Mouse (Mus musculus) heart, embryonic 13.5 days (tissue): ENCODE measurements around the gene Trit1. TPM values are rescaled to one million over a fixed set of nuclear protein-coding genes. Genes with fewer than 3 reads are reported as not detected.
"Not testable (repeated sequence)": the region's sequence is repeated elsewhere in the genome, so short reads cannot be mapped to it uniquely, and the experiment has no call there.

Source experiments
- ATAC-seq: fragments of 200-750 bp; cut with Nextera tagmentation; 2 replicates; pipeline ENCODE4 v1.8.0; 2017; ENCODE audit warnings: moderate TSS enrichment; ENCODE audit not compliant: insufficient number of reproducible peaks, low FRiP score, low TSS enrichment; ENCODE audit errors: extremely low read depth
- H3K27ac ChIP-seq: fragments of 300-500 bp; sonication (generic); replicated peaks from 2 replicates; pipeline ENCODE4 v1.5.1; 2015; ENCODE audit warnings: moderate library complexity, mild to moderate bottlenecking, inconsistent platforms
- H3K27me3 ChIP-seq: fragments of 300-500 bp; sonication (generic); replicated peaks from 2 replicates; pipeline ENCODE4 v1.6.1; 2015; ENCODE audit warnings: mild to moderate bottlenecking, inconsistent platforms
- H3K36me3 ChIP-seq: fragments of 300-500 bp; sonication (generic); 2 replicates; pipeline ENCODE4 v1.6.1; 2015; ENCODE audit warnings: mild to moderate bottlenecking, inconsistent platforms
- H3K4me1 ChIP-seq: fragments of 300-500 bp; sonication (generic); 2 replicates; pipeline ENCODE4 v1.6.1; 2015; ENCODE audit warnings: inconsistent platforms
- H3K4me2 ChIP-seq: fragments of 300-500 bp; sonication (generic); 2 replicates; pipeline ENCODE4 v1.6.1; 2015; ENCODE audit warnings: inconsistent platforms, mild to moderate bottlenecking, moderate library complexity
- H3K4me3 ChIP-seq: fragments of 300-500 bp; sonication (generic); 2 replicates; pipeline ENCODE4 v1.5.1; 2015; ENCODE audit warnings: moderate library complexity, mild to moderate bottlenecking, inconsistent platforms
- H3K9ac ChIP-seq: fragments of 300-500 bp; sonication (generic); 2 replicates; pipeline ENCODE4 v1.6.1; 2015; ENCODE audit warnings: inconsistent platforms, mild to moderate bottlenecking, moderate library complexity
- H3K9me3 ChIP-seq: fragments of 300-500 bp; sonication (generic); 2 replicates; pipeline ENCODE4 v1.6.1; 2016; ENCODE audit warnings: inconsistent platforms
- WGBS: fragments of 180-500 bp; shearing (Covaris S2); methylation state at CpG from one replicate; pipeline ENCODE4 v1.1.7; 2015; ENCODE audit warnings: mixed read lengths; 5-methylcytosine and 5-hydroxymethylcytosine counted together
- polyA plus RNA-seq: library from polyadenylated mRNA; unstranded; fragments of >200 nt; fragmentation: Nextera tagmentation; extraction: Ambion mirVana; gene quantifications from 2 replicates; pipeline ENCODE4 v1.2.1, GENCODE M21; 2015

The Trit1 gene
- polyA plus RNA-seq, 1 experiment from 2014 or later = 10.6 TPM

DNA sequence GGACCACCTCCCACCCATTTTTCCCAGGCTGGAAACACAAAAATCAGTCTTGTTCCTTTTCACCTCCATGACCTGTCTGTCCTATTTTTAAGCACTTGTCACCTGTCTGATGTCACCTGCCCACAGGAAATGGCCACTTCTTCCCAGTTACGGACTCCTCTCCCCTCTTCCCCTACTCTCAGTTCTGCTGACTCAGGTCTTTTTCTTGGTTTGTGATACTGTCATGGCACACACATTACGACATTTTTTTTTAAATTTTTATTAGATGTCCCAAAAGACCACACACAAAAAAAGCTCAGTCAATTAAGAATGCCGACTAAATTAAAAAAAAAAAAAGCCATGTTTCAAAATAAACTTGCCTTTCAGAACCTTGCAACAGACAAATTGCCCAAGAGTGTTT lies 33.9 kb upstream of the Trit1 start:
- Histone ChIP-seq H3K4me2 (no peak overlapping the region), H3K9me3 (no peaks in the 10 kb centered on the region), H3K9ac (no peak overlapping the region), H3K4me1 (peaks cover 22% of the 10 kb centered on the region), H3K4me3 (no peak overlapping the region), H3K36me3 (no peaks in the 10 kb centered on the region), H3K27me3 (peaks cover 48% of the 10 kb centered on the region), H3K27ac (no peak overlapping the region)
- WGBS = 71% methylated on average over 3 of the region's 3 CpGs
- ATAC-seq = no peak

- Histone ChIP-seq H3K9me3 (no peaks in the 10 kb centered on the region), H3K4me3 (peak overlapping the region; percentile 26), H3K27me3 (peaks cover 43% of the 10 kb centered on the region), H3K9ac (0 out of 2 replicates have a peak overlapping the region, but pooled peaks have one; percentile 20), H3K4me2 (peak overlapping the region; percentile 47), H3K4me1 (peaks cover 23% of the 10 kb centered on the region), H3K36me3 (no peaks in the 10 kb centered on the region), H3K27ac (no peak overlapping the region)
- 24% methylated on average over 17 of the region's 17 CpGs for WGBS
- no peak for ATAC-seq
Observed at GRCm38 (mm10) chr4:122983486-122984261, 32.7 kb upstream of the Trit1 start.

DNA sequence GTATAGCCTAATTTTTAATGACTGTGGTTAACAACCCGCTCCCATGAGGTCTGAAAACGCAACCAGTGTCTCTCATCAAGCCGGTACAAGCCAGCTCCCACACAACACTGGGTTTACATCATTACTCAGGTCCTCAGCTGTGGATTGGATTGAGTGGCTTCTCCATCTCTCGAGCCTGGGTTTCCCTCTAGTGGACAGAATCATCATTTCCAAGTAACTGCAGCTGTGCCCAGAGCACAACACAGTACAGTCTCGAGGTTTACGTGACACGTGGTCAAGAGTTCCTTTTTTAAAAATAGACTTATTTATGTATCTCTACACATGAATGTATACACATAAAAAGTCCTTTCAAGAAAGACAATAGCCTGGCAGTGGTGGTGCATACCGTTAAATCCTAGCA lies 31.3 kb upstream of the Trit1 start:
- H3K4me2 ChIP-seq = no peak overlapping the region
- no peaks in the 10 kb centered on the region for H3K36me3 ChIP-seq
- H3K27me3 ChIP-seq = peaks cover 32% of the 10 kb centered on the region
- H3K9ac ChIP-seq = no peak overlapping the region
- no peak for ATAC-seq
- 36% methylated on average over 8 of the region's 8 CpGs for WGBS
- H3K4me3 ChIP-seq = no peak overlapping the region
- H3K4me1 ChIP-seq = peaks cover 23% of the 10 kb centered on the region
- H3K27ac ChIP-seq = no peak overlapping the region
- H3K9me3 ChIP-seq = no peaks in the 10 kb centered on the region

DNA sequence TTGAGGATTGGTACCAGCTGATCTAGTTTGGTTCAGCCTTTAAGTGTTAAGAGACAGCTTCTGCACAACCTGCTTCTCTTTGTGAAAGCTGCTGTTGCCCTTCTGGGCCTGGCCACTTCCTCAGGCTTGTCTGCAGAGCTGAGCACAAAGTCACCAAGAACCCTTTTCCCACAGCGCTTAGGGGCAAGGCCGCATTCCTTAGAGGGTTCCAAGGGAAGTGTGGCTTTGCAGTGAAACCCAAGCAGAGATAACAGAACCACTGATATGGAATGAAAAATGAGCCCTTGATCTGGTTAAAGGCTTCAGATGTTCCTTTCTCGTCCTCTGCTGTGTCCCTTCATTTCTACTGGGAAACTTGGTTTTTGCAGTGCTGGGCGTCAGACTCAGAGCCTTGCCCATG lies 29.0 kb upstream of the Trit1 start:
- H3K4me3 ChIP-seq = no peak overlapping the region
- peaks cover 21% of the 10 kb centered on the region for H3K27me3 ChIP-seq
- no peak overlapping the region for H3K27ac ChIP-seq
- no peak overlapping the region for H3K4me2 ChIP-seq
- H3K36me3 ChIP-seq = no peaks in the 10 kb centered on the region
- 25% methylated on average over 4 of the region's 4 CpGs for WGBS
- no peak for ATAC-seq
- H3K9me3 ChIP-seq = peaks cover 3% of the 10 kb centered on the region; the same call in 1 of the 2 replicates
- no peak overlapping the region for H3K9ac ChIP-seq
- H3K4me1 ChIP-seq = peaks cover 11% of the 10 kb centered on the region; the same call in 1 of the 2 replicates

DNA sequence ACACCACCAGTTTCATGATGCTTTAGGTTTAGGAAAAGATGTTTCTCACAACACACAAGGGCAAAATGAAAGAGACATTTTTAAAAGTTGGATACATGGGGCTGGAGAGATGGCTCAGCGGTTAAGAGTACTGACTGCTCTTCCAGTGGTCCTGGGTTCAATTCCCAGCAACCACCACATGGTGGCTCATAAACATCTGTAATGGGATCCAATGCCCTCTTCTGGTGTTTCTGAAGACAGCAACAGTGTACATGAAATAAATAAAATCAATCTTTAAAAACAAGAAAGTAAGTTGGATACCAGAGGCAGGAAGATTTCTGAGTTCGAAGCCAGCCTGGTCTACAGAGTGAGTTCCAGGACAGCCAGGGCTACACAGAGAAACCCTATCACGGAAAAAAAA lies 28.4 kb upstream of the Trit1 start:
- not testable (repeated sequence) for H3K36me3 ChIP-seq, H3K4me2 ChIP-seq, H3K9me3 ChIP-seq, ATAC-seq, H3K27ac ChIP-seq, H3K9ac ChIP-seq, H3K4me3 ChIP-seq
- peaks cover 11% of the 10 kb centered on the region; the same call in 1 of the 2 replicates for H3K4me1 ChIP-seq
- peaks cover 19% of the 10 kb centered on the region for H3K27me3 ChIP-seq
- 53% methylated on average over 3 of the region's 3 CpGs for WGBS

- H3K27ac ChIP-seq = no peak overlapping the region
- H3K4me2 ChIP-seq = no peak overlapping the region
- 73% methylated on average over 1 of the region's 1 CpGs for WGBS
- H3K4me1 ChIP-seq = peaks cover 5% of the 10 kb centered on the region; the same call in 1 of the 2 replicates
- no peak overlapping the region for H3K9ac ChIP-seq
- H3K9me3 ChIP-seq = peaks cover 3% of the 10 kb centered on the region; the same call in 1 of the 2 replicates
- peaks cover 20% of the 10 kb centered on the region for H3K27me3 ChIP-seq
- no peak overlapping the region for H3K4me3 ChIP-seq
- no peak for ATAC-seq
- H3K36me3 ChIP-seq = no peaks in the 10 kb centered on the region
Observed at GRCm38 (mm10) chr4:122991177-122991576, 25.2 kb upstream of the Trit1 start.

GRCm38 (mm10) chr4:122992276-122992675 lies 24.1 kb upstream of the Trit1 start:
- H3K4me1 ChIP-seq = peaks cover 12% of the 10 kb centered on the region
- no peaks in the 10 kb centered on the region for H3K36me3 ChIP-seq
- H3K9ac ChIP-seq = no peak overlapping the region
- H3K4me3 ChIP-seq = no peak overlapping the region
- WGBS = 63% methylated on average over 3 of the region's 3 CpGs
- H3K27me3 ChIP-seq = peaks cover 31% of the 10 kb centered on the region
- ATAC-seq = no peak
- no peak overlapping the region for H3K27ac ChIP-seq
- peaks cover 3% of the 10 kb centered on the region; the same call in 1 of the 2 replicates for H3K9me3 ChIP-seq
- H3K4me2 ChIP-seq = no peak overlapping the region

DNA sequence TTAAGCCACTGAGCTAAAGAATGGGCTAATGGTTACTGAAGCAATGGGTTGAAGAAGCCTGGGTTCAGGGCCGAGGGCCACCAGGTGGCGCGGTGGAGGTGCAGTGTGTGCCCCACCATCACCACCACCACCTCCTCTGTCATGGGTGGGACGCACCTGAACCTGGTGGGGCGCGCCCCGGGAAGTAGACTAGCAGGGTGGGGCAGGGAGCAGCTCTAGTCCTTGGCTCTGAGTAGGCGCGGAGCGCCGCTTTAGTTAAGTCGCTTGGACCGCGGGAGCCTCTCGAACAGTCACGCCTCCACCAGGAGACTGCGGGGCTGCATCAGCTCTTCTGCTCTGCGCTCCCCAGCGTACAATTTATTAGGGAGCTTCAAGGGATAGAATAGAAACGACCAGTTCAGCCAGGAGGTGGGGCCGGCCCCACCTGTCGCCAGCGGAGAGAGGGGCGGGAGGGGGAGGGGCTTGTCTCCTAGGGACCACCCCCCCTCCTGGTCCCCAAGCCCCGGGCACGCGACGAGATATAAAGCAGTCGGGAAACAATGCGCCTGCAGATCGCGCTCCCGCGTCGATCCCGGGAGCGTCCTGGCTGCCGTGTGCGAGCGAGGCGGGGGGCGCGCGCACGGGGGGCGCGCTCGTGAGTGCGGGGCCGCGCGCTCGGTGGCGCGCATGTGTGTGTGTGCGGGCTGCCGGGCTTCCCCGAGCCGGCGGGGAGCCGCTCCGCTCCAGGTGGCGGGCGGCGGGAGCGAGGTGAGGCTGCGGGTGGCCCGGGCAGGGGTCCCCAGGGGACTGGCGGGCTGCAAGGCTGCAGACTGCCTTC lies 20.8 kb upstream of the Trit1 start, which contains the start of gene Mycl:
Gene Mycl (plus strand): TSS at position 249 of the 817 bp plus-strand sequence.
- no peaks in the 10 kb centered on the region for H3K36me3 ChIP-seq
- peak within 1 kb of the TSS; percentile 80 for H3K4me3 ChIP-seq
- H3K27me3 ChIP-seq = peaks cover 64% of the 10 kb centered on the region
- H3K9ac ChIP-seq = peak within 1 kb of the TSS; percentile 83
- peaks cover 9% of the 10 kb centered on the region for H3K4me1 ChIP-seq
- peak; percentile 55 for ATAC-seq
- H3K27ac ChIP-seq = no peak within 1 kb of the TSS
- H3K4me2 ChIP-seq = peak within 1 kb of the TSS; percentile 100
- peaks cover 3% of the 10 kb centered on the region; the same call in 1 of the 2 replicates for H3K9me3 ChIP-seq
- under 1% methylated on average over 66 of the region's 69 CpGs for WGBS

DNA sequence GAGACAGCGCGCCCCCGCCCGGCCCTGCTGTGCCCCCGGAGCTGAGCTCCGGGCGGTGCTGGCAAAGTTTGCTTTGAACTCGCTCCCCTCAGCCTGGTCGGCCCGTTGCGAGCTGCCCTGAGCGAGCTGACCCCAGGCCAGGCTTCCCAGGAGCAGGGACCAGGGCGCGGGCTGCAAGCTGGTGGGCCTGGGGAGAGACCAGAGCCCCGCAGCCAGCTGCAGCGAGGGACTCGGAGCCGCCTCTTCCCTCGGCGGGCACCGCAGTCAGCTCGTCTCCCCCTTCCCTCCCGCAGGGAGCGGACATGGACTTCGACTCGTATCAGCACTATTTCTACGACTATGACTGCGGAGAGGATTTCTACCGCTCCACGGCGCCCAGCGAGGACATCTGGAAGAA lies 20.2 kb upstream of the Trit1 start:
- Histone ChIP-seq H3K4me3 (peak overlapping the region; percentile 80), H3K9me3 (no peaks in the 10 kb centered on the region), H3K4me1 (peaks cover 9% of the 10 kb centered on the region), H3K27me3 (peaks cover 70% of the 10 kb centered on the region), H3K9ac (peak overlapping the region; percentile 83), H3K4me2 (peak overlapping the region; percentile 100), H3K36me3 (no peaks in the 10 kb centered on the region), H3K27ac (no peak overlapping the region)
- no peak for ATAC-seq
- WGBS = under 1% methylated on average over 31 of the region's 32 CpGs

DNA sequence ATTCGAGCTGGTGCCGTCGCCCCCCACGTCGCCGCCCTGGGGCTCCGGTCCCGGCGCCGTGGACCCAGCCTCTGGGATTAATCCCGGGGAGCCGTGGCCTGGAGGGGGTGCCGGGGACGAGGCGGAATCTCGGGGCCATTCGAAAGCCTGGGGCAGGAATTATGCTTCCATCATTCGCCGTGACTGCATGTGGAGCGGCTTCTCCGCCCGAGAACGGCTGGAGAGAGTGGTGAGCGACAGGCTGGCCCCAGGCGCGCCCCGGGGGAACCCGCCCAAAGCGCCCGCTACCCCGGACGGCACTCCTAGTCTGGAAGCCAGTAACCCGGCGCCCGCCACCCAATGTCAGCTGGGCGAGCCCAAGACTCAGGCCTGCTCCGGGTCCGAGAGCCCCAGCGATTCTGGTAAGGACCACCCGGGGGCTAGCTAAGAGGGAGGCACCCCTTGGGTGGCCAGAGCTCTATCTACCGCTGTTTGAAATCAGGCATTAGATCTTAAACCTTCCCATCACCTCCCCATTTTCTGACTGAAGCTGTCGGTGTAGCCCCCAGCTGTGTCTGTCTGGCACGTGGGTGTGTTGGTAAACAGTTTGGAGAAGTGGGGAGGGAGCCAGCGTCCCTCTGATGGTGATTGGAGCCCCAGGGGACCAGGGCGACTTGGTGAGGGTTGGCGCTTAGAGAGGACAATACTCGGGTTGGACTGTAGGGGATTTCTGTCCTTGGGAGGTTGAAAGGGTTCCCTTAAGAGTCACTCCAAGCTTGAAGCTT lies 19.6 kb upstream of the Trit1 start:
- Histone ChIP-seq H3K4me3 (peak overlapping the region; percentile 80), H3K4me1 (peaks cover 9% of the 10 kb centered on the region), H3K4me2 (peak overlapping the region; percentile 100), H3K9ac (peak overlapping the region; percentile 83), H3K9me3 (no peaks in the 10 kb centered on the region), H3K27ac (no peak overlapping the region), H3K27me3 (peaks cover 76% of the 10 kb centered on the region), H3K36me3 (no peaks in the 10 kb centered on the region)
- ATAC-seq = no peak
- WGBS = under 1% methylated on average over 47 of the region's 47 CpGs
